Mouse (Mus musculus) liver, embryonic 14.5 days (tissue): ENCODE measurements at regions not wholly inside any gene's neighbourhood (a gene's known extent, or its start where the extent isn't known, plus 50 kb on each side); places are given as distances from the start of the nearest gene placed in this dataset.

Experiments
- ATAC-seq: fragments of 200-750 bp; cut with Nextera tagmentation; 2 replicates; pipeline ENCODE4 v1.8.0; 2017; ENCODE audit warnings: moderate number of reproducible peaks, mild to moderate bottlenecking, moderate library complexity; ENCODE audit not compliant: insufficient read depth
- DNase-seq, 3 experiments: peaks; one replicate each; pipeline ENCODE4 v3.0.0-alpha.2; 2012 to 2013; ENCODE audit warnings: low read depth in 3 of 3, low spot score in 3 of 3
- H3K27ac ChIP-seq: fragments of 300-500 bp; sonication (generic); 2 replicates; pipeline ENCODE4 v1.5.1; 2014; ENCODE audit warnings: moderate library complexity, mild to moderate bottlenecking, control low read depth, inconsistent platforms
- H3K27me3 ChIP-seq: fragments of 300-500 bp; sonication (generic); 2 replicates; pipeline ENCODE4 v1.6.1; 2014; ENCODE audit warnings: mild to moderate bottlenecking, low read length, moderate library complexity; ENCODE audit not compliant: control insufficient read depth, insufficient read depth
- H3K36me3 ChIP-seq: fragments of 300-500 bp; sonication (generic); replicated peaks from 2 replicates; pipeline ENCODE4 v1.6.1; 2014; ENCODE audit warnings: low read depth; ENCODE audit not compliant: control insufficient read depth, insufficient read depth
- H3K4me1 ChIP-seq, 2 experiments: fragments of 200-500 bp in 1 of 2; fragments of 300-500 bp in 1 of 2; sonication (generic) in 1 of 2; replicated peaks; 2 replicates each; pipeline ENCODE4 v1.6.1; 2012 to 2014; ENCODE audit warnings: antibody characterized with exemption in 1 of 2, inconsistent platforms in 1 of 2, low read length in 1 of 2; ENCODE audit not compliant: control insufficient read depth in 2 of 2, insufficient read depth in 2 of 2
- H3K4me2 ChIP-seq: fragments of 300-500 bp; sonication (generic); 2 replicates; pipeline ENCODE4 v1.6.1; 2014; ENCODE audit warnings: low read depth, mild to moderate bottlenecking, control low read depth, moderate library complexity
- H3K4me3 ChIP-seq, 2 experiments: fragments of 200-500 bp in 1 of 2; fragments of 300-500 bp in 1 of 2; sonication (generic) in 1 of 2; 2 replicates each; pipeline ENCODE4 v1.5.1; 2012 to 2014; ENCODE audit warnings: low read depth in 2 of 2, low read length in 2 of 2, mild to moderate bottlenecking in 2 of 2, control low read depth in 1 of 2, inconsistent platforms in 1 of 2, moderate library complexity in 1 of 2; ENCODE audit not compliant: insufficient read depth in 1 of 2
- H3K9ac ChIP-seq: fragments of 300-500 bp; sonication (generic); replicated peaks from 2 replicates; pipeline ENCODE4 v1.6.1; 2014; ENCODE audit warnings: mild to moderate bottlenecking, control low read depth, moderate library complexity
- H3K9me3 ChIP-seq: fragments of 300-500 bp; sonication (generic); 2 replicates; pipeline ENCODE4 v1.6.1; 2016; ENCODE audit warnings: low read length, mixed read lengths; ENCODE audit not compliant: control insufficient read depth
- CTCF ChIP-seq: IDR thresholded peaks from 2 replicates; pipeline ENCODE4 v1.5.1; 2016; ENCODE audit warnings: antibody characterized with exemption, low read depth, control low read depth
- EP300 ChIP-seq: IDR thresholded peaks from 2 replicates; pipeline ENCODE4 v1.6.1; 2016; ENCODE audit warnings: antibody characterized with exemption, low read depth
- WGBS: fragments of 180-500 bp; shearing (Covaris S2); extraction: QIAGEN DNeasy Blood & Tissue Kit; methylation state at CpG from one replicate; pipeline ENCODE4 v1.1.7; 2014; ENCODE audit not compliant: insufficient replicate concordance; 5-methylcytosine and 5-hydroxymethylcytosine counted together

GRCm38 (mm10) chr3:35219394-35219793, 534.5 kb upstream of the Atp11b start:
- WGBS, result 54% methylated on average over 6 of the region's 6 CpGs
- no peaks in the 10 kb centered on the region for H3K36me3 ChIP-seq
- no peak overlapping the region for H3K4me2 ChIP-seq
- no peak for DNase-seq
- H3K27me3 ChIP-seq, result no peaks in the 10 kb centered on the region
- H3K27ac ChIP-seq, result no peak overlapping the region
- H3K4me1 ChIP-seq, result no peaks in the 10 kb centered on the region
- no peak for ATAC-seq
- H3K4me3 ChIP-seq, result no peak overlapping the region
- H3K9me3 ChIP-seq, result no peaks in the 10 kb centered on the region
- TF ChIP-seq EP300 (no peak), CTCF (no peak)
- H3K9ac ChIP-seq, result no peak overlapping the region

DNA sequence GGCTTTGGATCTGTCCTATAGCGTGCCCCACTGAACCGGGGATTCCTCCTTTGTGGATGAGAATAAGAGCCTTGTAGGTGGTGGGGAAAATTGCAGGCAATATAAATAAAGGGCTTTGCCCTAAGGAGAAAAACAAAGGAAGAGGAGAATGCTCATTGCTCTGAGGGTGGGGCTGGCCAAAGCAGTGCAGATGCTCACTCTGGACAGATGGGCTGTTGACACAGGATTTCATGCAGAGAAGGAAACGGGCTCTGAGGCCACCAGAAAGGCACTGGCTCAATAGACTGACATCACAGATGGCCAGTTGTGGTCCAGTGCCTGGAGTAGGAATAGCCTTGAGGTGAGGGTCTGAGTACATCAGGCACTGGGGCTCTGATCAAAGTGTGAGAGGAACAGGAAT, 532.7 kb upstream of the Atp11b start:
- H3K4me1 ChIP-seq, result no peaks in the 10 kb centered on the region
- TF ChIP-seq CTCF, result no peak
- TF ChIP-seq EP300, result no peak

DNA sequence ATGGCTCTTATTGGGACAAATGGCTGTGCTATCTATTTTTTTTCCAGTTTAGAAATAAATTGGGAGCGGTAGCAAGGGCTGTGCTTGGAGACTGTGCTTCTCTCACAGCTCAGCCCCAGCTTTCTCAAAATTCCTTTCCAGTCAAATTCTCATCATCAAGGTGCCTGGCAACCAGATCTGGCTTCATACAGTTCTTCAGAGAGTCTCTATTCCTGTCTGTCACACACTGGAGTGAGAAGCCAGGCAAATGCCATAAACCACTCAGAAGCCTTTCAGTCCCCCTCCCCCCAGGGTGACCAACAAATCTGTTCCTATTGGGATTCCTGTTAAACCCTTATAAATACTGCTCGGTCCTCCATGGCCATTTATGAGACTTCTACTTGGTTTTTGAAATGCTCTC, 531.7 kb upstream of the Atp11b start:
- WGBS, result 32% methylated on average over 2 of the region's 2 CpGs
- Histone ChIP-seq H3K4me1 (no peaks in the 10 kb centered on the region), H3K36me3 (no peaks in the 10 kb centered on the region), H3K4me2 (no peak overlapping the region), H3K27me3 (no peaks in the 10 kb centered on the region), H3K4me3 (no peak overlapping the region), H3K9ac (no peak overlapping the region), H3K27ac (no peak overlapping the region), H3K9me3 (no peaks in the 10 kb centered on the region)
- DNase-seq (no peak), ATAC-seq (no peak)
- TF ChIP-seq CTCF, result no peak
- no peak for TF ChIP-seq EP300

More for the DNA sequence above, 532.7 kb upstream of the Atp11b start:
- no peak for DNase-seq
- H3K27ac ChIP-seq, result no peak overlapping the region
- H3K27me3 ChIP-seq, result no peaks in the 10 kb centered on the region
- no peak overlapping the region for H3K9ac ChIP-seq
- H3K36me3 ChIP-seq, result no peaks in the 10 kb centered on the region
- no peak for ATAC-seq
- no peak overlapping the region for H3K4me3 ChIP-seq
- H3K9me3 ChIP-seq, result no peaks in the 10 kb centered on the region
- H3K4me2 ChIP-seq, result no peak overlapping the region
- WGBS, result 48% methylated on average over 3 of the region's 3 CpGs

DNA sequence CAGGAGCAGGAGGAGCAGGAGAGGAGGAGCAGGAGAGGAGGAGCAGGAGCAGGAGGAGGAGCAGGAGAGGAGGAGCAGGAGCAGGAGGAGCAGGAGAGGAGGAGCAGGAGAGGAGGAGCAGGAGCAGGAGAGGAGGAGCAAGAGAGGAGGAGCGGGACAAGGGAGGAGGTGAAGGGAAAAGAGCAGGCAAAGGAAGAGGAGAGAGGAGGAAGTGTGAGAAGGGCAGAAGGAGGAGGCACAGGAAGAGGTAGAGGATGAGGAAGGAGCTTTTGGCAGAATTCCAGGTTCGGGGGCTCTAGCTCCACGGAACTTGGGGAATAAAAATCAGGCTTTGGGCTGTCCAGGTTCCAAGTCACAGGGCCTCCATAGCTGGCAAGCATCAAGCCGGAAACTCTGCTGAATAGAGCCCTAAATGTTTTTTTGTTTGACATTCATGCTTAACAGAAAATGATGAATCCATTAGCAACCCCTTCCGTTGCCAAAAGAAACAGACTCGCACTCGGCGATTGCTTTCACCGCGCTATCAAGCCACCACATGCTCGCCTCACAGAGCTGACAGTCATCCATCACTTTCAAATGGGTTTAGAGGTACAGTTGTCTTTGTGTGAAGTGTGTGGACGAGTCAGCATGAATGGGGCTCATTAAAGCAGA, 528.7 kb upstream of the Atp11b start:
- Histone ChIP-seq H3K4me2 (no peak overlapping the region), H3K4me1 (no peaks in the 10 kb centered on the region), H3K4me3 (no peak overlapping the region), H3K36me3 (no peaks in the 10 kb centered on the region), H3K9me3 (no peaks in the 10 kb centered on the region), H3K9ac (no peak overlapping the region), H3K27ac (no peak overlapping the region), H3K27me3 (no peaks in the 10 kb centered on the region)
- ATAC-seq (no peak), DNase-seq (no peak)
- WGBS, result 17% methylated on average over 12 of the region's 12 CpGs
- TF ChIP-seq EP300, result no peak
- no peak for TF ChIP-seq CTCF

DNA sequence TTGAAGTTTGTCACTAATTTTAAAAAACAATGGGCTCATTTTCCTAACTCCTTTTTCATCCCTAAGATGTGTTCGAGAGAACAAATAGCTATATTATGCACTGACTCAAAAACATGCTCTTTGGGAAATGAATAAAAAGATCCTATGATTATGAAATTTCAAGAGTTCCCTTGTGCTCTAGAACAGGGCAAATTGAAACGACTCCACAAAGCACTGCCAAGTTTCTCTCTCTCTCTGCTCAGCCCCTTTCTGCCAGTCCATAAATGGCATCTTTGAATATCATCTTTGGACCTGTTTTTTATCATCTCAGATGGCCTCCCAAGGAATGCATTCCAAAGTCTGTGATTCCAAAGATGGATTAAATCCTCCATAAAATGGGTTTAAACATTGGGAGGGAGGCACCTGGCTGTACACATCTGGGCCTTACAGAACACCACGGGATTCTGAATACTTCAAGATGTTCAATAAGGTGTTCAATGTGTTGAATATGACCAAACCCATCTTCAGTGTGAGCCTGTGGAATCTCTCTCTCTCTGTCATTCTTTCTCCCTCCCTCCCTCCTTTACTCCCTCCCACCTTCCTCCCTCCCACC, 528.0 kb upstream of the Atp11b start:
- no peak for ATAC-seq
- H3K4me1 ChIP-seq, result no peaks in the 10 kb centered on the region
- no peaks in the 10 kb centered on the region for H3K27me3 ChIP-seq
- WGBS, result 42% methylated on average over 3 of the region's 3 CpGs
- TF ChIP-seq CTCF (no peak), EP300 (no peak)
- H3K9ac ChIP-seq, result no peak overlapping the region
- H3K36me3 ChIP-seq, result no peaks in the 10 kb centered on the region
- no peaks in the 10 kb centered on the region for H3K9me3 ChIP-seq
- H3K4me3 ChIP-seq, result no peak overlapping the region
- DNase-seq, result no peak
- H3K27ac ChIP-seq, result no peak overlapping the region
- no peak overlapping the region for H3K4me2 ChIP-seq
